Mouse (Mus musculus): Measurements from ENCODE around the gene Fbxo48. TPM values are rescaled to one million over a fixed set of nuclear protein-coding genes. Genes with fewer than 3 reads are reported as not detected.

Gene Fbxo48
- polyA plus RNA-seq, 2 experiments, result 1.4 to 4.1 TPM

GRCm38 (mm10) chr11:16941103-16941793 lies 9.9 kb upstream of the Fbxo48 start:
- Histone ChIP-seq H3K4me1 (ENCODE audit: control insufficient read depth, insufficient read depth, low read length) (no peaks in the 10 kb centered on the region), H3K36me3 (ENCODE audit: control insufficient read depth, insufficient read depth, low read length) (no peaks in the 10 kb centered on the region), H3K27me3 (ENCODE audit: control insufficient read depth, insufficient read depth, low read length) (no peaks in the 10 kb centered on the region), H3K9me3 (ENCODE audit: control insufficient read depth, low read length) (peaks cover 3% of the 10 kb centered on the region; the same call in 1 of the 2 replicates), H3K27ac (replicated peaks; ENCODE audit: low read depth, low read length) (no peak overlapping the region), H3K9ac (ENCODE audit: low read depth, low read length, severe bottlenecking) (no peak overlapping the region), H3K4me3 (replicated peaks; ENCODE audit: low read length) (no peak overlapping the region), H3K4me2 (replicated peaks; ENCODE audit: low read depth, low read length, severe bottlenecking) (no peak overlapping the region)
- no peak for TF ChIP-seq POLR2A (IDR thresholded peaks at IDR 0.05; ENCODE audit: borderline replicate concordance, extremely low read depth, insufficient read depth, insufficient read length)
- WGBS, result 83% methylated on average over 4 of the region's 4 CpGs
- DNase-seq (ENCODE audit: low spot score), result no peak
- no peak for ATAC-seq (ENCODE audit: low FRiP score, low read depth)

DNA sequence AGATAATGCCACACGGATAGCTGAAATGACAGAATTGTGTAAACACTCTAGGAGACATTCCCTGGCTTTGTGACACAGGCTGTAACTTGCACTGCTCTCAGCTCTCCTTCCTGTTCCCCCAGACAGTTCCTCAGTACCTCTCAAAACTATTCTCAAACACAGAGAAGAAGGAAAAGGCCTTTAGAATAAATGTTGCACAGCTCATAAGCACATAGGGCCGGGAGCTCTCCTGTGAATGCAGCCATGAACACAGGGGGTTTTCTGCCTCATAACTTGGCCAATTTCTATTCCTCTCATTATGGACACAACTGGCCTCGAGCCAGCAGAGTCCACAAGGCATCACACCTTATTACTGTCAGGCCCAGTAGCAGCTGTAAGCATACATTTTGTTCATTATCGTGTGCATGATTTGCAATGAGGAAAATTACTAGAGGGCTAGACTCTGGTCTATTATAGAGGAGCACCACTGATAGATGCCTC lies 9.2 kb upstream of the Fbxo48 start:
- ATAC-seq (ENCODE audit: low FRiP score, low read depth) (no peak), DNase-seq (ENCODE audit: low spot score) (no peak)
- Histone ChIP-seq H3K9me3 (ENCODE audit: control insufficient read depth, low read length) (no peaks in the 10 kb centered on the region), H3K27me3 (ENCODE audit: control insufficient read depth, insufficient read depth, low read length) (no peaks in the 10 kb centered on the region), H3K9ac (ENCODE audit: low read depth, low read length, severe bottlenecking) (no peak overlapping the region), H3K36me3 (ENCODE audit: control insufficient read depth, insufficient read depth, low read length) (no peaks in the 10 kb centered on the region), H3K4me1 (ENCODE audit: control insufficient read depth, insufficient read depth, low read length) (no peaks in the 10 kb centered on the region), H3K4me3 (replicated peaks; ENCODE audit: low read length) (no peak overlapping the region), H3K27ac (replicated peaks; ENCODE audit: low read depth, low read length) (no peak overlapping the region), H3K4me2 (replicated peaks; ENCODE audit: low read depth, low read length, severe bottlenecking) (no peak overlapping the region)
- 65% methylated on average over 4 of the region's 4 CpGs for WGBS
- no peak for TF ChIP-seq POLR2A (IDR thresholded peaks at IDR 0.05; ENCODE audit: borderline replicate concordance, extremely low read depth, insufficient read depth, insufficient read length)

- whole genome bisulfite sequencing, result 82% methylated on average over 4 of the region's 4 CpGs
- TF ChIP-seq POLR2A (IDR thresholded peaks at IDR 0.05; ENCODE audit: borderline replicate concordance, extremely low read depth, insufficient read depth, insufficient read length), result no peak
- Histone ChIP-seq H3K9me3 (ENCODE audit: control insufficient read depth, low read length) (no peaks in the 10 kb centered on the region), H3K27ac (replicated peaks; ENCODE audit: low read depth, low read length) (no peak overlapping the region), H3K27me3 (ENCODE audit: control insufficient read depth, insufficient read depth, low read length) (no peaks in the 10 kb centered on the region), H3K4me2 (replicated peaks; ENCODE audit: low read depth, low read length, severe bottlenecking) (no peak overlapping the region), H3K4me3 (replicated peaks; ENCODE audit: low read length) (no peak overlapping the region), H3K36me3 (ENCODE audit: control insufficient read depth, insufficient read depth, low read length) (no peaks in the 10 kb centered on the region), H3K4me1 (ENCODE audit: control insufficient read depth, insufficient read depth, low read length) (no peaks in the 10 kb centered on the region), H3K9ac (ENCODE audit: low read depth, low read length, severe bottlenecking) (no peak overlapping the region)
- ATAC-seq (ENCODE audit: low FRiP score, low read depth) (no peak), DNase-seq (ENCODE audit: low spot score) (no peak)
These were observed 8.2 kb upstream of the Fbxo48 start for GRCm38 (mm10) chr11:16943016-16943415.

GRCm38 (mm10) chr11:16948756-16949155 lies 2.4 kb upstream of the Fbxo48 start:
- ATAC-seq (ENCODE audit: low FRiP score, low read depth) (no peak), DNase-seq (ENCODE audit: low spot score) (peak; percentile 50)
- Histone ChIP-seq H3K4me1 (ENCODE audit: control insufficient read depth, insufficient read depth, low read length) (peaks cover 9% of the 10 kb centered on the region; the same call in 1 of the 2 replicates), H3K27me3 (ENCODE audit: control insufficient read depth, insufficient read depth, low read length) (no peaks in the 10 kb centered on the region), H3K9ac (ENCODE audit: low read depth, low read length, severe bottlenecking) (no peak overlapping the region), H3K4me2 (replicated peaks; ENCODE audit: low read depth, low read length, severe bottlenecking) (no peak overlapping the region), H3K36me3 (ENCODE audit: control insufficient read depth, insufficient read depth, low read length) (no peaks in the 10 kb centered on the region), H3K4me3 (replicated peaks; ENCODE audit: low read length) (no peak overlapping the region), H3K9me3 (ENCODE audit: control insufficient read depth, low read length) (no peaks in the 10 kb centered on the region), H3K27ac (replicated peaks; ENCODE audit: low read depth, low read length) (no peak overlapping the region)
- 28% methylated on average over 1 of the region's 1 CpGs for WGBS
- TF ChIP-seq POLR2A (IDR thresholded peaks at IDR 0.05; ENCODE audit: borderline replicate concordance, extremely low read depth, insufficient read depth, insufficient read length), result no peak

- Histone ChIP-seq H3K36me3 (ENCODE audit: control insufficient read depth, insufficient read depth, low read length) (no peaks in the 10 kb centered on the region), H3K4me2 (replicated peaks; ENCODE audit: low read depth, low read length, severe bottlenecking) (peak overlapping the region; percentile 79), H3K4me3 (replicated peaks; ENCODE audit: low read length) (peak overlapping the region; percentile 56), H3K9ac (ENCODE audit: low read depth, low read length, severe bottlenecking) (peak overlapping the region; percentile 37), H3K4me1 (ENCODE audit: control insufficient read depth, insufficient read depth, low read length) (peaks cover 9% of the 10 kb centered on the region; the same call in 1 of the 2 replicates), H3K27me3 (ENCODE audit: control insufficient read depth, insufficient read depth, low read length) (no peaks in the 10 kb centered on the region), H3K9me3 (ENCODE audit: control insufficient read depth, low read length) (no peaks in the 10 kb centered on the region), H3K27ac (replicated peaks; ENCODE audit: low read depth, low read length) (no peak overlapping the region)
- WGBS, result 42% methylated on average over 13 of the region's 13 CpGs
- ATAC-seq (ENCODE audit: low FRiP score, low read depth) (peak; percentile 10), DNase-seq (ENCODE audit: low spot score) (no peak)
- no peak for TF ChIP-seq POLR2A (IDR thresholded peaks at IDR 0.05; ENCODE audit: borderline replicate concordance, extremely low read depth, insufficient read depth, insufficient read length)
These were observed 774 bp upstream of the Fbxo48 start for GRCm38 (mm10) chr11:16950226-16950975.

Measured in limb, embryonic 14.5 days (tissue).